Comparison of ENCODE assay signal across 7 mouse cellular contexts in genomic region chr6:87868871-87869506, GRCm38 (mm10). TPM values are rescaled to one million over a fixed set of nuclear protein-coding genes. Genes with fewer than 3 reads are reported as not detected.
DNase-seq lines count a peak whose midpoint lies in the region; ATAC-seq lines count a peak whose summit lies in the region.

No protein-coding gene starts in this region.

- no peaks in the 10 kb centered on the region for H3K27me3 ChIP-seq in heart, embryonic 10.5 days (ENCODE audit: insufficient read depth, poor library complexity, severe bottlenecking)
- H3K27me3 ChIP-seq in forebrain, embryonic 15.5 days: no peaks in the 10 kb centered on the region

- no peak overlapping the region for H3K4me2 ChIP-seq in forebrain, embryonic 15.5 days (replicated peaks)

- no peak overlapping the region for H3K4me3 ChIP-seq in heart, embryonic 10.5 days
- H3K4me3 ChIP-seq in forebrain, embryonic 15.5 days: no peak overlapping the region

- peak overlapping the region; percentile 53; the same call in 1 of the 2 replicates for H3K27ac ChIP-seq in heart, embryonic 10.5 days
- H3K27ac ChIP-seq in forebrain, embryonic 15.5 days (replicated peaks): no peak overlapping the region

- no peaks in the 10 kb centered on the region for H3K9me3 ChIP-seq in heart, embryonic 10.5 days
- H3K9me3 ChIP-seq in forebrain, embryonic 15.5 days: no peaks in the 10 kb centered on the region

- WGBS in heart, embryonic 10.5 days: 68% methylated on average over 9 of the region's 9 CpGs
- 22% methylated on average over 9 of the region's 9 CpGs for WGBS in large intestine, adult 2 months
- 82% methylated on average over 9 of the region's 9 CpGs for WGBS in forebrain, embryonic 15.5 days

- peak; percentile 94 for DNase-seq in MN1 (ENCODE audit: low spot score)
- peak; percentile 93 for DNase-seq in adrenal gland, postnatal 14 days
- no peak for DNase-seq in heart, embryonic 10.5 days (ENCODE audit: low spot score)
- DNase-seq in large intestine, adult 2 months (ENCODE audit: low read depth, low spot score): peak; percentile 84
- DNase-seq in ovary, postnatal 14 days (ENCODE audit: low spot score): peak; percentile 78
- DNase-seq in layer of hippocampus, adult 9-11 months: no peak

- no peak overlapping the region for H3K9ac ChIP-seq in forebrain, embryonic 15.5 days (replicated peaks)

- ATAC-seq in forebrain, embryonic 15.5 days (replicated peaks): no peak

- no peaks in the 10 kb centered on the region for H3K36me3 ChIP-seq in heart, embryonic 10.5 days
- H3K36me3 ChIP-seq in forebrain, embryonic 15.5 days: no peaks in the 10 kb centered on the region

- H3K4me1 ChIP-seq in heart, embryonic 10.5 days: peaks cover 11% of the 10 kb centered on the region
- H3K4me1 ChIP-seq in forebrain, embryonic 15.5 days: no peaks in the 10 kb centered on the region

RNA-seq across cellular contexts. Expression of gene Cnbp, which starts 18.1 kb away (rescaled TPM):
- total RNA-seq in adrenal gland, postnatal 14 days (2021): 392 and 410 TPM in 2 replicates
- 999 and 1,260 TPM in 2 replicates for polyA plus RNA-seq in heart, embryonic 10.5 days (2016; fragmentation: Nextera tagmentation; extraction: Ambion mirVana)
- 177 and 180 TPM in 2 replicates for polyA plus RNA-seq in large intestine, adult 2 months (2012; rRNA removed)
- polyA plus RNA-seq in forebrain, embryonic 15.5 days (2015; fragmentation: Nextera tagmentation; extraction: Ambion mirVana): 741 and 747 TPM in 2 replicates

RNA-seq across cellular contexts. Expression of gene Copg1, which starts 18.6 kb away (rescaled TPM):
- total RNA-seq in adrenal gland, postnatal 14 days (2021): 93.2 and 98.2 TPM in 2 replicates
- polyA plus RNA-seq in heart, embryonic 10.5 days (2016; fragmentation: Nextera tagmentation; extraction: Ambion mirVana): 173 and 179 TPM in 2 replicates
- polyA plus RNA-seq in large intestine, adult 2 months (2012; rRNA removed): 68.1 and 77.5 TPM in 2 replicates
- polyA plus RNA-seq in forebrain, embryonic 15.5 days (2015; fragmentation: Nextera tagmentation; extraction: Ambion mirVana): 159 and 164 TPM in 2 replicates

RNA-seq across cellular contexts. Expression of gene Isy1, which starts 30.4 kb away (rescaled TPM):
- 41.0 and 42.3 TPM in 2 replicates for total RNA-seq in adrenal gland, postnatal 14 days (2021)
- polyA plus RNA-seq in heart, embryonic 10.5 days (2016; fragmentation: Nextera tagmentation; extraction: Ambion mirVana): 31.6 and 44.0 TPM in 2 replicates
- 12.4 and 17.4 TPM in 2 replicates for polyA plus RNA-seq in large intestine, adult 2 months (2012; rRNA removed)
- 37.8 and 38.7 TPM in 2 replicates for polyA plus RNA-seq in forebrain, embryonic 15.5 days (2015; fragmentation: Nextera tagmentation; extraction: Ambion mirVana)

RNA-seq across cellular contexts. Expression of gene Gm45140, which starts 33.4 kb away (rescaled TPM):
- 4.1 and 6.1 TPM in 2 replicates for total RNA-seq in adrenal gland, postnatal 14 days (2021)
- polyA plus RNA-seq in heart, embryonic 10.5 days (2016; fragmentation: Nextera tagmentation; extraction: Ambion mirVana): 2.3 and 2.5 TPM in 2 replicates
- 0.16 and 1.2 TPM in 2 replicates for polyA plus RNA-seq in large intestine, adult 2 months (2012; rRNA removed)
- 3.6 and 3.7 TPM in 2 replicates for polyA plus RNA-seq in forebrain, embryonic 15.5 days (2015; fragmentation: Nextera tagmentation; extraction: Ambion mirVana)

RNA-seq across cellular contexts. Expression of gene Hmces, which starts 44.7 kb away (rescaled TPM):
- 23.3 and 24.8 TPM in 2 replicates for total RNA-seq in adrenal gland, postnatal 14 days (2021)
- 34.8 and 44.5 TPM in 2 replicates for polyA plus RNA-seq in heart, embryonic 10.5 days (2016; fragmentation: Nextera tagmentation; extraction: Ambion mirVana)
- polyA plus RNA-seq in large intestine, adult 2 months (2012; rRNA removed): 19.4 and 20.3 TPM in 2 replicates
- 58.5 and 60.2 TPM in 2 replicates for polyA plus RNA-seq in forebrain, embryonic 15.5 days (2015; fragmentation: Nextera tagmentation; extraction: Ambion mirVana)

Comparison
In these comparisons a context has a peak if more than half of its experiments do, and no peak if none do; other contexts are left out.
1. DNase-seq: peak in MN1 (single experiment), adrenal gland, postnatal 14 days (single experiment), large intestine, adult 2 months (single experiment) and ovary, postnatal 14 days (single experiment); none in heart, embryonic 10.5 days (single experiment) and layer of hippocampus, adult 9-11 months (single experiment).